Mouse (Mus musculus) lung, adult 10 weeks (tissue): ENCODE results near the gene Alkbh3. TPM values are rescaled to one million over a fixed set of nuclear protein-coding genes. Genes with fewer than 3 reads are reported as not detected.

Experiments
- polyA plus RNA-seq: library from polyadenylated mRNA; stranded (reverse); fragments of 350-450 nt; fragmentation: Illumina TruSeq; extraction: RNeasy Lipid Tissue Mini Kit (QIAGEN cat#74804); gene quantifications from one replicate; pipeline ENCODE4 v1.2.3, GENCODE M21; 2014; ENCODE audit warnings: low read depth, low replicate concordance; ENCODE audit not compliant: insufficient read depth

The Alkbh3 gene
- polyA plus RNA-seq: 26.1 TPM

DNA sequence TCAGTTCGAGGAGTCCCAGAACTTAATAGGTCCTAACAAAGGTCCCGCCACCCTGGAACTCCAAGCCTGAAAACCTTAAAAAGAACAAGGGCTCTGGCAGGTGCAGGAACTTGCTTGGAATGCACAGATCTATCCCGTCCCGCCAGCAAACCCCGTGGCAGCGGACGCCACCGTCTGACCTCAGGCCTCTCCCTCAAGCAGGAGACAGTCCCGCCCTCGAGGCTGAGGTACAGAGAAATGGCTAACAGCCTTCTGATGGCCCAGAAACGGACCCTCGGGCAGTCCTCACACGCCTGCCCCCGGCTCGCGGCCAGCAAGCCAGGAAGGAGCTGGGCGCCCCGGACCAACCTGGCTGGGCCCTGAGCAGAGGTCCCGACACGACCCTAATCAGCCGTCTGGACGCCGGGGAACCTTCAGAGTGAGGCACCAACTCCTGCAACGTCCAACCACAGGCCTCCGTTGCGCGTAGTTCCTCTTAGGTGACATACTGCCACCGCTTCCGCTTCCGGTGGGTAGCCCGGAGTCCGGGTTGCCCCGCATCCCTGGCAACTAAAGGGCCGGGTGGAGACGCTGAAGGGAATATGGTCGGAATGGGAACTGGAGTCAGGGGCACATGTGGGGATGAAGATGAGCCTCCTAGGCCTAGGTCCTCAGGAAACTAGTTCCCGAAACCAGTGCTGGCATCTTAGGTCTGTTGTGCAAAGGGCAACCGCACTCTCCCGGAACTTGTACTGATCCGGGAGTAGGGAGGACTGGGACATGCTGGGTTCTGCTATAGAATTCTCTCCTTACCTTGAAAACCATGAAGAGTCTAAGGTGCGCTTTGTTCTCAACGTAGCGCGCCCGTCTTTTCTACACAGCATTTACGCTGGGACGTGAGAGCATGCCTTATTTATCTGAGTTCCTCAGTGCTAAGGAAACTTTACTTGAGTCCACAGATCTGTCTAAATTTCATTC is at the start of gene Alkbh3:
Alkbh3 (minus strand) TSS at position 473 of the 957 bp plus-strand sequence.

DNA sequence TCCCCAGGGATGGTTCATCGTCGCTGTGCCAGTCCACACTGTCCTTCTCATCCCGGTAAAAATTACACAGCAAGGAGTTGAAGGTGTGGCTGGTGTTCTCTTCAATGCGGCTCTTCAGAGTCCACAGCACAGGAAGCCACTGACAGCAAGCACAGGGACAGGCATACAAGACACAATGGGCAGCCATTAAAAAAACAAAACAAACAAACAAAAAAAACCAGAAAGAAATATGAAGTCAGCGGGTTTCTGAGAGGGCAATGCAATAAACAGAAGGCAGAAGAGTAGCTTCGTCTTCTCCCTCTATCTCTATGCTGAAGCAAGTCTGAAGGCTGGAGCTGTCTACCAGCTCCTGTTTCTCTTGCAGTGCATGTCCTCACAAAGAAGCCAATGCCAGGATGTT is 14.4 kb downstream of the Alkbh3 start, which contains the start of gene Gm27027:
Gm27027 (minus strand) TSS at position 101 of the 400 bp plus-strand sequence.

GRCm38 (mm10) chr2:93956908-93957784 is 53.5 kb downstream of the Alkbh3 start, which contains the start of gene Gm13889:
TSS of gene Gm13889 (minus strand) at chr2:93957201.

Other genes starting within 250 kb of the Alkbh3 start
- 34.2 TPM for gene Ext2, start 188.2 kb downstream of the Alkbh3 start, polyA plus RNA-seq
- gene Accs, start 160.9 kb downstream of the Alkbh3 start, polyA plus RNA-seq: 3.8 TPM
- not detected for gene Accsl, start 141.7 kb downstream of the Alkbh3 start, polyA plus RNA-seq
- gene Gm13889, start 53.6 kb downstream of the Alkbh3 start, polyA plus RNA-seq: 47.7 TPM
- not detected for gene Gm27027, start 14.5 kb downstream of the Alkbh3 start, polyA plus RNA-seq
- gene Hsd17b12, start 147.2 kb upstream of the Alkbh3 start, polyA plus RNA-seq: 60.2 TPM